ENCODE assay signal across 8 mouse cellular contexts in genomic region chr13:111771232-111771631, GRCm38 (mm10). TPM values are rescaled to one million over a fixed set of nuclear protein-coding genes. Genes with fewer than 3 reads are reported as not detected.
A peak's percentile ranks its signal among the peaks of the same experiment; 100 is the strongest.
DNase-seq lines count a peak whose midpoint lies in the region; ATAC-seq and TF ChIP-seq lines count a peak whose summit lies in the region.

No protein-coding gene starts in this region.

- no peaks in the 10 kb centered on the region for H3K4me1 ChIP-seq in bone marrow macrophage, adult 2 months (ENCODE audit: control insufficient read depth, insufficient read depth, low read length)

- TF ChIP-seq POLR2A in bone marrow macrophage, adult 2 months (IDR thresholded peaks at IDR 0.05; ENCODE audit: borderline replicate concordance, low read depth, low read length), result no peak

- 0 out of 2 replicates have a peak, but pooled peaks have one; percentile 40 for ATAC-seq in erythroid progenitor cell, adult 5-6 weeks (replicated peaks; ENCODE audit: low FRiP score, poor library complexity, severe bottlenecking)
- ATAC-seq in inflammation-experienced regulatory T-cells, adult 6 months, result peak; percentile 71
- ATAC-seq in monocyte, adult 5-6 weeks (replicated peaks; ENCODE audit: insufficient number of reproducible peaks, low FRiP score, low TSS enrichment, poor library complexity, severe bottlenecking), result peak; percentile 42

- DNase-seq in spleen, postnatal 36 days (ENCODE audit: low spot score in 2 of 2), result peak; percentile 45 to 47
- no peak for DNase-seq in spleen, adult 18-20 months
- DNase-seq in left cerebral cortex, postnatal 4 days, result peak; percentile 71
- peak; percentile 73 for DNase-seq in thymus, postnatal 4 days

- no peak overlapping the region for H3K4me3 ChIP-seq in bone marrow macrophage, adult 2 months (ENCODE audit: insufficient read depth, low read length)

- intact Hi-C loops in left cerebral cortex, postnatal 4 days (cut with DNase I), result no loop called here

- TF ChIP-seq CTCF in bone marrow macrophage, adult 2 months (IDR thresholded peaks at IDR 0.05; ENCODE audit: low read depth, low read length), result peak; percentile 53

- H3K27ac ChIP-seq in bone marrow macrophage, adult 2 months (ENCODE audit: insufficient read depth, low read depth, low read length), result no peak overlapping the region

RNA-seq across cellular contexts. Expression of gene Map3k1, which starts 37.6 kb away (rescaled TPM):
- 58.7 and 61.5 TPM in 2 replicates for polyA plus RNA-seq in bone marrow macrophage, adult 2 months (2012; ENCODE audit: insufficient read depth, insufficient read length, missing spikeins)
- 75.0 and 104 TPM in 2 replicates for total RNA-seq in erythroid progenitor cell, adult 5-6 weeks (2015; ENCODE audit: low replicate concordance)
- 124 and 167 TPM in 2 replicates for total RNA-seq in erythroid progenitor cell, adult 5-6 weeks (2017; ENCODE audit: low replicate concordance)
- 100 to 1,000 TPM in 2 of 3 experiments, 10 to 100 TPM in 1; 81.9 to 104 (median 103) TPM for polyA plus RNA-seq in inflammation-experienced regulatory T-cells, adult 6 months (2017; shearing (Covaris generic))
- total RNA-seq in left cerebral cortex, postnatal 4 days (2021), result 10 to 100 TPM; 19.1 to 21.3 TPM
- 89.3 to 167 TPM (median 89.4 TPM) in 3 replicates for total RNA-seq in monocyte, adult 5-6 weeks (2017)

Comparison
In these comparisons a context has a peak if more than half of its experiments do, and no peak if none do; other contexts are left out.
1. DNase-seq: peak in spleen, postnatal 36 days (2 of 2), left cerebral cortex, postnatal 4 days (single experiment) and thymus, postnatal 4 days (single experiment); none in spleen, adult 18-20 months (0 of 2).
2. Peak in every context shown above with its lines, with median percentiles within 50 percentile points of each other: ATAC-seq.